Mouse (Mus musculus) urinary bladder, postnatal 4 days (tissue): Measurements from ENCODE around the gene Aup1.
A peak's percentile ranks its signal among the peaks of the same experiment; 100 is the strongest.

Source experiments
- DNase-seq, 2 experiments: peaks; one replicate each; pipeline ENCODE4 v3.0.0; 2021 to 2022; ENCODE audit warnings: low spot score in 2 of 2

The Aup1 gene

GRCm38 (mm10) chr6:83101688-83102556, 47.6 kb downstream of the Aup1 start:
- peak in 1 of 2 experiments; percentile 60 for DNase-seq

- DNase-seq: no peak
Measured at GRCm38 (mm10) chr6:83103130-83103650, 48.9 kb downstream of the Aup1 start.

- DNase-seq: no peak
Measured at GRCm38 (mm10) chr6:83104158-83104557, 49.8 kb downstream of the Aup1 start.
